Mouse (Mus musculus) liver (tissue): ENCODE results near the gene Ebf1.
"Not testable (repeated sequence)": the region's sequence is repeated elsewhere in the genome, so short reads cannot be mapped to it uniquely, and the experiment has no call there.

Experiments used
- DNase-seq: peaks from one replicate; pipeline ENCODE4 v3.0.0-alpha.2; 2020; ENCODE audit warnings: mixed read lengths

The Ebf1 gene

DNA sequence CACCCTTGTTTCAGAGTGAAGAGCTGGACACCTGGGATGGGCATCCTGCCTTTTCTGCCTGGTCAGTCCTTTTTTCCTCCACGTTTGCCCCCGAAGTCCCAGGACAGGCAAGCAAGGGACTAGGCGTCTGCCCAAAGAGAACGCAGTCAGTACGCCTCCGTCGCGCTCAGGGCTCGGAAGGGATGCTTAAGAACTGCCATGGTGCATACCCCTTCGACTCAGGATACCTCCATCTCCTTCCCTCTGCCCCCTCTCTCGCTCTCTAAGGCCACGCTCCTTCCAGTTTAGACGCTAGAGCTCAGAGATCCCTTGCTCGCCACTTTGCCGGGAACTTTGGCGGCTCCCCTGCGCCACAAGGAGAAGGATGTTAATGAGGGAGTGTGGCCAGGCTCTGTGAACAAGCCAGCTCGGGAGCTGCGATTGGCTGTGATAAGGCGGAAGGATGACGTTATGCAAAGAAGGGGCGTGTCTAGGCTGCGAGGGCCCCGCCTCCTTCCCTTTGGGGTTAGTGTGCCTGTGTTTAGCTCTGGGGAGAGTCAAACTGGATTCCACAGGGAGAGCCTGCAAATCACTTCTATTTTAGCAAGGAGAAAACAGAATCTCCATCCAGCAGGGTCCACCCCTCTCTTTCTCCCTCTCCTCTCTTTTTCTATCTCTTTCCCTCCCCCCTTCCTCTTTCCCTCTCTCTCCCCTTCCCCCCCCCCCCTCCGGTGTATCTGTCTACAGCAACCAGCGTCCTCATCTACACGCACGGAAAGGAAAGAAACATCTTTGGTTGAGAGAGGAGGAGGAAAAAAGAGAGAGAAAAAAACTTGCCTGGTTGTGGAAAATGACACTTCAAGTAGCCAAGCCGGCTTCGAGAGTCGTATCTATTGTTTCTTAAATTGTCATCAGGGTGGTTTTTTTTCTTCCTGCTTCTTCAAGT, at the start of gene Ebf1:
Gene Ebf1, plus strand, starts transcription at position 530 of the 925 bp plus-strand sequence.
- DNase-seq: peak; percentile 85

DNA sequence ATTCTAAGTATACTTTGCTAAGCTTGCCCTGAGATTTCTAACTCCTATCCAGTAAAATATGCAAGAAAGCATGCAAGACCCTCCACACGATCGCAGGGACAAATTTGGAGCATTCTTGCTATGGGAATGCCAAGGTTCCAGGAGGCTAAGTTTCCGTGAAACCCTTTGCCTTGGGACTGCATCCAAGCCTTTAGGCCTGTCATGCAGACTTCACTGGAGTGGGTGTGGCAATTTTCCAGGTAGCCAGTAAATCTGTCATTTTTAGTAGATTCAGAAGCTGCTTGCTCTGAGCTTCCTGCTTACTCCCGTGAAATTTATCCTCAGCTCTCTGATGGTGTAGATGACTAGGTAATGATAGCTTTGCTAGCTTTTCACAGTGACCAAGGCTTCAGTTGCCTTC, 46.8 kb upstream of the Ebf1 start:
- not testable (repeated sequence) for DNase-seq

DNA sequence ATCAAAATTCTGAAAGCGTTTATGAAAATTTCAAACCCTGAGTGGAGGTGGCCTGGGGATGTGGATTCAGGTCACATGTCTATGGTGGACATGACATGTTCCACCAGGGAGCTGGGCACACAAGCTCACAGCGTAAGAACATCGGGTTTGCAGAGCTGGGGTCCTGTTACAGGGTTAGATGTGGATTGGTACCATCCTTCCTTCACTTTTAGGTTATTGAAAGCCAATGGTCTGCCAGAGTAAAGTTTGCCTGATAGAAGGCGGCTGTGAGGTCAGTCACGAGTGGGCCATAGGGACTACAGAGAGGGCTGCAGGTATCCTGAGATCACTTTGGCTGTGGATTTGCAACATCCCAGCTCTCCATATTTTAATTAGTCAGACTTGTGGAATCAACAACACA, 44.3 kb upstream of the Ebf1 start:
- no peak for DNase-seq

DNA sequence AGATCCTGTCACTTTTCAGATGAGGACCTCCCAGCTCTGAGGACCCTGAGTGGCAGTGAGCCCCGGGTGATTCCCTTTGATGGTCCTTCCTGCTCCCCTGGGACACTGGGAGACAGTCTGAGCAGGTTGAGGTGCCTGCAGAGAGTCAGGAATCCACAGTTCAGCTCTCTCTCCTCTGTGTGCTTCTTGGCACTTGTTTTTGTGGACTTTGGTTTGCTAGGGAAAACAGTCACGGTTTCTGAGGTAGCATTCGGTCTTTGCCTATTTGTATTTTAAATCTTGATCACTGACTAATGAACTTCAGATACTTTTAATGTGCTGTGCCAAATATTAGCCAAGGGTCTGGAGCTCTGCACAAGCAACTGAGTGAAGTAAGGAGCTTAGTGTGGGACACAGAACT, 43.7 kb upstream of the Ebf1 start:
- no peak for DNase-seq

DNA sequence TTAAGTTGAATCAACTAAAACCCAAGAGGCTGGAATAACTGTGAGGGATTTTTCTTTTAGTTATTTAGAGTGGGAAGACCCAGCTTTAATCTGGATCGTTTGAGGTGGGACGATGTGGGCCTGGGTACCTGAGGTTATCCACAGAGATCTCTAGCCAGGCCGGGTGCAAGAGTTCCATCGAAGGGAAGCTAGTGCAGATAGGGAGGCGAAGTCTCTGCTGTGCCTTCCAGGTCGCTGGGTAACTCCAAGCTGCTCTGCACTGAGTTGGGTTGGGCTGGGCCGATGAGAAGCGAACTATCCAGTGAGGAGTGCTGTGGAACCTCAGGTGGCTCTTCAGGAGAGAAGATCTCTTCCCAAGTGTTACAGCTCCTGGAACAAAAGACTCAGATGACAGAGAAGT, 42.7 kb upstream of the Ebf1 start:
- DNase-seq: no peak

DNA sequence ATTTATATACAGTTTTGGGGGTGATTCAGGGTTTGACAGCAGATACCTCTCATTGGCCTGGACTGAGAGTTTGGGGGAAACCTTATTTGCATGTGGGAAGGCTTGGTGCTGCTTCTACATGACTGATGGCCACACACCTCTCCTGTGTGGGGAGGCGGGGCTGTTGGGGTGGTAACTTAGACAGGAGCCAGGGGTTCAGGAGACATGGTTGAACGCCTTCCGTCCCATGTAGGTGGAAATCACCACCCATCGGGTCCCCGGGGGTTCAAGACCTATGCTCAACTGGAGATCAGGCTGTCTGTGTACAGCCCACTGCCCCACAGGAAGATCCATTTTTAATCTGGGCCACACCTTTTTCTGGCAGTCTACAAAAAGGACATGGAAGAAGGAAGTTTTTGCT, 42.3 kb upstream of the Ebf1 start:
- DNase-seq: no peak

DNA sequence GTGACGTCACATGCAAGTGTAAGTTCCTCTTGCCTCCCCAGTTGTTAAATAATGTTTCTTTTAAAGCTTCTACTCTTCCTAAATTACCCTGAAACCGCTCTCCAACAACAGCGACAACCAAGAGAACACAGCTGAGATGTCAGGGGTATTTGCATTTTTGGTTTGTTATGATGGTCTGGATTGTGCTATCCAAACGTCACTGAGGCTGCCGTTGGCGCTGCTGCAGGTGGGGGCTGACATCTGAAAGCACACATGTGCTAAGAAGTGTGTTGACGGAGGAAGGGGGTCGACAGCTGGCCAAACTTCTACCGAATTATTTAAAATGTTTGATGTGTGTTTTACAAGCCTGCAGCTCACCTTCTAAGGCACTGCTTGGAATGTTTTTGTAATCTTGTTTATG, 39.2 kb upstream of the Ebf1 start:
- no peak for DNase-seq

DNA sequence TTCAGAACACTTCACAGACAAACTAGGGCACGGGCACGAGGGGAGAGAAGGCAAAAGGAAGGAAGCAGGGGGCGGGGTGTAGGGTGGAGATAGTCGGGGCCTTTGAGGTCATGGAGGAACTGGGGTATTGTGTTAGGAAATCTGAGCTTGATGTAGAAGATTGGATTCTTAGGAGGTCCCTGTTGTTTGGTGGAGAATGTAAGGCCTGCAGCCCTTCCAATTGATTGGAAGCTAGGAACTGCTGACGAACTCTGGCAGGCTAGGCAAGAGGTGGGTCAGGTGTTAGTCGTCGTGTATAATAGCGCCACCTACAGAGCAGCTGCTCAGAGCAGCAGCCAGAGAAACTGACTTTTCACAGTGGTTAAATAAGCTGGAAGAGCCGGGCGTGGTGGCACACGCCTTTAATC, 35.8 kb upstream of the Ebf1 start:
- DNase-seq: peak; percentile 60

DNA sequence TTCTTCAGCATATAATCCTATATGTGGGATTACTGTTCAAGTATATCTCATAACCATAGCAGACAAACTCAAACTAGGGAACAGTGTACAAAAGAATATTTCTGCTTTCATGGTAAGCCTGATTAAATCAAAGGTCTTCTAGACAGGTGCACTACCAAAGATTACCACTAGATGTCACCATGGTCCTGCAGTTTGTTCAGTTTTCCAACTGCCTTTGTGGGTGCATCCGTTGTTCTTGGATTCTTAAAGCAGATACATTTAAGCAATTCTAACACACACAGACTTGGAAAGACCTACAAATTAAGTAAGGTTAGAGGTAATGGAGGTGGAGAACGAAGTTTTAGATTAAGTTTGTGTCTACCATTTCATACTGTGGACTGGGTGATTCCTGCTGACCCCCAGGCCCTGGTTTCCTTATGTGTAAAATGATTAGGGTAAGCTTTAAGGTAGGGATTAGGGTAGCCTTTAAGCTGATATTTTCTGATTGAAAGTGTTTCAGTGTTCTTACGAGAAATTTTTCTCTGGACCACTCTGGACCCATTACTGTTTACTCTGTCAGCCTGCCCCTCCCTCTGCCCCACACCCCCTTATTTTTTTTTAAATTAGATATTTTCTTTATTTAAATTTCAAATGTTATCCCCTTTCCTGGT, 30.9 kb upstream of the Ebf1 start:
- peak; percentile 26 for DNase-seq

DNA sequence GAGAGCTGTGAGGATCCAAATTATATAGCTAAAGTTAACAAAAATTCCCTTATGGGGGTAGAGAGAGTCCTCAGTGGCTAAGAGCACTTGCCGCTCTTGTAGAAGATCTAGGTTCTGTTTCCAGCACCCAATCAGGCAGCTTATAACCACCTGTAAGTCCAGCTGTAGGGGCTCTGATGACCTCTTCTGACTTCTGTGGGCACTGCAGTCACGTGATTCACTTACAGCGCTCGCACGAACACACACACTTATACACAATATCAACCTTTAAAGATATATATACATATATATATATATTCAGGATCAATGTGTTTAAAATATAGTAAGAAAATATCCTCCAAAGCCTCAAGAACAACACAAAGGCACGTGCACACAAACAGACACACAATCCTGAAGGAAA, 24.1 kb upstream of the Ebf1 start:
- DNase-seq: no peak

DNA sequence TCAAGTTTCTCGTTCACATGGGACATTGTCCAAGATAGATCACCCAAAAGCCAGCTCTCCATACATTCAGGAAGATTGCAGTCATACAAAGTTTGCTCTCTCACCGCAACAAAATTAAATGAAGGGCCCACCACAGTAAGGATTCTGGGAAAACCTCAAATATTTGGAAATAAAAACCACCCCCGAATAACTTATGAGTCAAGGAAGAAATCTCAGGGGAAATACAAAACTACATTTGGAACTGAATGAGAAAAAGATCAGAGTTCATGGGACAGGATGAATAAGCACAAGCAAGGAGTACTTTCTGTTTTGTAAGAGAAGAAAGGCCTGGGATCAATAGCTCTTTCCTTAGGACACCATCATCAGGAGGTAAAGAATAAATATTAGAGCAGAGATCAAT, 22.3 kb upstream of the Ebf1 start:
- DNase-seq: no peak

DNA sequence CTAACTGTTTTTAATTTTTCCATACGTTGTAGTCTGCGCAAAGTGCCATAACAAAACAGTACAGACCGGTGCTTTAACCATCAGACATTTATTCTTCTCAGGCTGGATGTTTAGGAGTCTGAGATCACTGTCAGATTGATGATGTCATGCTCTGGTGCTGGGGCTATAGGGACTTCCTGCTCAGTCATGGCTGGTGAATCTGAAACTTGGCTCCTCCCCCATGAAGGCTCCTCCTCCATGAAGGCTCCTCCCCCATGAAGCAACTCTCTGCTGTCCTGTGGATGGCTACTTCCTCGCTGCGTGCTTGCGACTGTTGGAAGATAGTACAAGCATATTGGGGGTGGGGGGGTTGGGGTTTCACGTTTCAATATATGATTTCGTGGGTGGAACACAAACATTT, 10.2 kb upstream of the Ebf1 start:
- no peak for DNase-seq

DNA sequence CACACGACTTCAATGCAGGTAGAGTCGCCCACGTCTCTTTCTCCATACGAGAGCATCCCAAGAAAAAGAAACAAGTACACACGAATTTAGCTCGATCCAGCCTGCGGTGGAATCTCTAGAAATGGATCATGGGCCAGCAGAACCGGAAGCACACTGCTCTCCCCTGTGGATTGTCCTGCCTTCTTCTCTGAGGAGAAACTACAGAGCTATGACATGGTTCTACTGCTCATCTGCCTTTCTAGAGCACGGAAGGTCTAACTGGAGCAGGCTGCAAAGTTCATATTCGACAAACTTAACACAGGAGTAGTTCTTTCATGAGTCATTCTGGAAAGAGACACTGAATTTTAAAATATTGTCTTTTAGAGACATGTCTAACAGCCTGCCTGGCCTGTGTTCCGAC, 8.5 kb upstream of the Ebf1 start:
- no peak for DNase-seq

DNA sequence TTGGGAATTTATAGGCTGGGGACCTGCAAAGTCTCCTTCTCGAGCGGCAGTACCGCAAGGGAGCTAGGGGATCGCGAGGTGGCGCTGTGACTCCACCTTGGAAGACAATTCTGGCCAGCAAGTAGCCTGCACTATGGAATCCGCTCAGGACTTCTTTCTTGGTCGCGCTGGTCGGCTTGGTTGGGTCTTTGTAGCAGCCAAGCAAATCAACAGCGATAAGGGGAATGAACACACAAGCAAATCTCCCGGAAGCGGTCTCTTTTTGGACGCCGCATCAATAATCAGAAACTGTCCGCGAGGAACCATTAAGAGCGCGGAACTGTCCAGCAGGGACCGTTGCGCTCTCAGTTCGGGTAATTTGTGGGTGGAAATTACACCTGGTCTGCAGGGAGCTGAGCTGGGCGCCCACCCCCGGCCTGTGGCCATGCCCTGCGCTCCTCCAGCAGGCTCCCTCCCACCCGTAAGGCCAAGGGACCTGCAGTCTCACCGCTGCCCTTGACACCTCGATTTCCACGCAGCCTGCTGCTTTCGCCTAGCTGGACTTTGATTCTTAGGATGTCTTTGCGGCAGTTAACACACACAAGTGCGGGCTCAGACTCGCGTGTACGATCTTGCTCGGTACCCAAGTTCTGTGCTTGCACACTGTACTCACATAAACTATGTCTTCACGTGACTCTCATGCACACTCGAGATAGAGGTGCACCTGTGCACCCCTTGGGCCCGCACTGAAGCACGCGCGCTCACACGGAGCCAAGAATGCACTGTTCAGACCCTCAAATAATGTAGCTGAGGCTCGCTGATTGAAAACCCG, 5.9 kb upstream of the Ebf1 start:
- DNase-seq: peak; percentile 77

DNA sequence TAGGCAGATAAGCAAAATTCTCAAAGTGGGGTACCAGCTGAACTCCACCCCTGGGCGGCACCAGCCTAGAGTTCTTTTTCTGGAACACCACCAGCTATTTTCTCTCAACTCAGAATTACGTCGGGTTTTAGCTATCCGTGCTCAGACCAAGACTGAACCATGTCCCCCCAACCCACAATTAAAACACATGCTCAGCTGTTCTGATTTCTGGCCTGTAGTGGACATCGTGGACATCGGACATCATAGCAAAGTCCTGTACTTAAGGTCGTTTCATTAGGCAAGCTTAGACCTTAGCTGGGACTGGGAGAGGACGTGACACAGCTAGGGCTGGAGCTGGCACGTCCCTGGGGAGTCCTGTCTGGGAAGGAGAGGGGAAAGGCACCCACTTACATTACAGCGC, 5.0 kb upstream of the Ebf1 start:
- no peak for DNase-seq

DNA sequence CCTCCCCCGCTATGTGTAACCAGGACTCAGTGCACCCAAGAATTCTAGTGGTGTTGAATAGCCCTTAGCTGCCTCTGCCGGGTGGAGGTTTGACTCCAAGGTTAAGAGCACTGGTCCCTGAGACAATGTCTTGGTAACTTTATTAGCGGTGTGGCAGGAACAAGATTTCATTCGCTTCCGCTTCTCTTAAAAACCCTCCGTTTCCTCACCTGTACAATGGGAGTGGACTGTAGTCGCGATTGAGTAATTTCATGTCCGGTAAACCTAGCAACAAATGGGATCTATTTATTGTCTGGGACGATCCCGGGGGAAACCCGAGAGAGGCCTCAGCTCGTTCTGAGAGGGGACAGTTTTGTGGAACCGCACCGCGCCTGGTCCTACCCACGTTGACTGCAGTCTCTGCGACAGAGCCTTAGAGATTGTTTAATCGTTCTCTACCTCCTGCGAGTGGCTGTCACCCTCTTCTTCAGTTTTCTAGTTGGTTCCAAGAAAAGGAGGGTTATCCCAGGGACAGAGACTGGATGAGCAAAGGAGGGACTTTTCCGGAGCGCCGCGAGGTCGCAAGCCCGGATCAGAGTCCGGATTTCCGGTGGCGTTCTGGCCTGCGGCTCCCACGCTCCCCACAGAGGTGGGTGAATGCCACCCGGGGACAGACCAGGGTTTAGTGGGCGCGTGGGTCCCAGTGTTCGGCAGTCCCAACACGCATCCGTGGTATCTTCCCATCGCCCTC, 4.3 kb upstream of the Ebf1 start:
- DNase-seq: no peak

DNA sequence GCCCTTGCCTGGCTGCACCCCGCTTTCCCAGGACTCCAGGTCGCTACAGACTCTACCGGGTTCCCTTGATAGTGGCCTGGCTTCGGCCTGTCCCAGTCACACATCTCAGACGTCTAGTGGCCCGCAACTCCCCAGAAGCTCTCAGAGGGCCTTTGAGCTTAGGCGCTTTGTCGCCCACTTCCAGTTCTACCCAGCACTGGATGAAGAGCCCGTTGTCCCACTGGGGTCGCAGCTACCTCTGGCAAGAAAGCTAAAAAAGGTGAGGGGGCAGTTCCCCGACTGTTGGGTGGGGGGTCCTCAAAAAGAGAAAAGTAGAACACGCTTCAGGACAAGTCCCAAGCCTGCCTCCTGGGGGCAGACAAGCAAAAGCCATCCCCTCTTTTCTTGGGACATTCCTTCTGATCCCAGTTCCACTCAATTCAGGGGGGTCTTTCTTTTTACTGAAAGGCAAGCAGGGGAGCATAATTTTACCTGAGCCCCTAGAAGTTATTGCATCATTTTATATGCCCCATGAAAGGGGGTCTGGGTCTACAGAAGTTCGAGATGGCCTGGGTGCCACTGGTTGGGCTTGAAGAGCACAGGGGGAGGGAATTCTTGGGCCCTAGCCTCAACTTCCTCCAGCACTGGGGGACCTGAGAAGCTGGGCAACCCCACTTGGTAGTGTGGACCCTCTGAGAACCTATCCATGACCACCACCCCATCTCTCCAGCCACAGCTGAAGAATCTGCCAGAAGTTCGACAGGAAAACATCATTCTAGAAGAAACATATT, 3.5 kb upstream of the Ebf1 start:
- DNase-seq: no peak

DNA sequence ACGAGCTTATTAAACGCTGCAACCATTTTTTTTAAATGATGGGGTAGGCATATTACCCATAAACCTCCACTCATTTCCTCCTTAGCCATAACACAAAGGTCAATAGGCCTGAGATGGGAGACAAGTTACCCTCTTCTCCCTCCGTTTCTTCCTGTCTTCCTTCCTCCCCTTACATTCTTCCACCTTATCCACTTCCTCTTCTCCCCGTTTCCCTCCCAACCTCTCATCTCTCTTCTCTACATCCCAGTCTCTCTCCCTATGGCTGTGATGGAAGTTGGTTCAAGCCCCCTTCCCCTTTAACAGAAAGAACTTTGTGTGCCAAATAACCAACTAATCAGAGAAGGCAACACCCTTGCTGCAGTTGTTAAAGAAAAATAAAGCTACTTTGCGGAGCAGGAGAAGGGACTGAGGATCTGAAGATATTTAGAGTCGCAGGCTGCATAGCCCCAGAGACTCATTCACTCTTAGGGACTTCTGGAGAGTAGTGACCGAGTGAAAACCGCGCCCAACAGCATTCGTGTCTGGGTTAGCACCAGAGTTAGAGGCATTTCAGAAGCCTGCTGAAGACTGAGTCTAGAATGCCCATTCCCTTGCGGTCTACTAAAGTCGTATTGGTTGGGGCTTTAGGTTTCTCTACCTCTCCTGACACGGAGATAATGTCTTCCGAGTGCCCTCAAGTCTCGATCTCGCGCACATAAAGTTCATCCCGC, 884 bp upstream of the Ebf1 start:
- no peak for DNase-seq

DNA sequence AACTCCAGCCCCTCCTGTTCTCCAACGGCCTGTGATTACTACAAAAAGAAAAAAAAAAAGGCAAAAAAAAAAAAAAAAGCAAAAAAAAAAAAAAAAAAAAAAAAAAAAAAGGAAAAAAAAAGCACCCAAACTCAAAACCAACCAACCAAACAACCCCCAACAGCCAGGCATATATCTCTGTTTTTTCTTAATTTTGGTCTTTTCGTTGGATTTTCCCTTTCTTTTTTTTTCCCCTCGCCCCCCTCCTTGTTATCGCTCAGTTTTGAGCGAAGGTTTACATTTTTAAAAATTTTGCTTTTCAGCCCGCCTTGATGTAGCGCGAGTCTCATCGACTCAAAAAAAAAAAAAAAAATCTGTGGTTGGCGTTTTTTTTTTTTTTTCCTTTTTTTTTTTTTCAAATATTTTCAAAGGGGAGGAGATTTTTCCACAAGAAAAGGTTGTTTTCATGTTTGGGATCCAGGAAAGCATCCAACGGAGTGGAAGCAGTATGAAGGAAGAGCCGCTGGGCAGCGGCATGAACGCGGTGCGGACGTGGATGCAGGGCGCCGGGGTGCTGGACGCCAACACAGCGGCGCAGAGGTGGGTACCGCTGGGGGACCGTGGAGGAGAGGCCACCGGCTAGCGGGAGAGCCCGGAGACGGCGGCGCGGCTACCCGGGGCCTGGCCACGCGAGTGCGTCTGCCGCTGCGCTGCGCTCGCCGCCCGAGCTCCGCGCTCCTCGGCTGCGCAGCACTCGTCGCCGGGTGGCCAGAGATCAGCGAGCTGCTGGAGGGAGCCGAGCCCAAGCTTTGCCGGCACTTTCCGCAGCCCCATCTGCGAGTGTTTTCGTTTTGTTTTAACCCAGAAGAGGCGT, 843 bp downstream of the Ebf1 start:
- peak; percentile 46 for DNase-seq

DNA sequence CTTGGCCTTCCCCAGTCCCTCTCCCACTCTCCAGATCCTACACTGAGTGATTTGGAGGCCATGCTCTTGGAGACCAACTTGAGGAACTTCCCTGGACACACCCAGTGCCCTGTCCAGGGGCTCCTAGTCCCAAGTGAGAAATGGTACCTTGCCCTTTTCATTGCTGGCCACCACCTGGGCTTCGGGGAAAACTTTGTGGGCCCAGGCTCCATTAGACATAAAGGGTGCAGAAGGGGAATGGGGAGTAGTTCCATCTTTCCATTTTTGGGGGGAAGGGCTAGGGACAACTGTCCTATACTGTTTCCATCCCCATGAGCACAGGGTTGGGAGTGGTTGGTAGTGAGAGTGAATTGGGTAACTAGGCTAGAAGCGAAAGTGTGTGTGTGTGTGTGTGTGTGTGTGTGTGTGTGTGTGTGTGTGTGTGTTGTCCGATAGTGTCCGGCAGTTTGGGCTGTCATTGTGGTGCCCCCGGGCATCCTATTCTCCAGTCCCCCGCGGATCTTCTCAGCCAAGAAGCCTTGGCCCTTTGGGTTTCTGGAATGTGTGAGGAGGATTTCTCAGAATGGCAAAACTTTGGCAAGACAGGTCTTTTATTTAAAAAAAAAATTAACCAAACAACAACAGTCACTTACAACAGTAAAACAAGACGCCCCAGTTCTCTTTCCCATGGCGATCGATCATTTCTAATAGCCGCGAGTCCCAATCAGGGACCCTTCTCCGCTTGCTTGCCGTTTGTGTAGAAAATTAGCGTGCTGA, 2.2 kb downstream of the Ebf1 start:
- DNase-seq: no peak
